Mouse (Mus musculus) embryonic stem cell, embryonic (primary cell): Measurements from ENCODE around the gene Sostdc1.

Experiments
- CTCF ChIA-PET, 4 experiments: fragments of 300-600 bp in 2 of 4; fragments of 350-600 bp in 2 of 4; sonication (Branson Sonifier 250); formaldehyde crosslinking; loops; one replicate each; lab custom pipeline; 2022; ENCODE audit warnings: inconsistent platforms in 2 of 4; lab: Charles Lee
- POLR2A ChIA-PET, 4 experiments: fragments of 300-600 bp in 2 of 4; fragments of 350-600 bp in 2 of 4; sonication (Branson Sonifier 250); formaldehyde crosslinking; loops; one replicate each; lab custom pipeline; 2022; ENCODE audit warnings: antibody characterized with exemption in 4 of 4, inconsistent platforms in 1 of 4; lab: Charles Lee

Gene Sostdc1

GRCm38 (mm10) chr12:36313916-36314315 is at the start of gene Sostdc1:
Gene Sostdc1, plus strand, starts transcription at chr12:36314139.
- ChIA-PET CTCF (no interaction called here), POLR2A (no interaction called here)

GRCm38 (mm10) chr12:36267670-36268246 is 46.2 kb upstream of the Sostdc1 start:
- POLR2A ChIA-PET = no interaction called here
- CTCF ChIA-PET = no interaction called here

GRCm38 (mm10) chr12:36274823-36275222 is 39.1 kb upstream of the Sostdc1 start:
- ChIA-PET POLR2A (no interaction called here), CTCF (interaction anchor here in 1 of 4 experiments (0.5 to 0.6 kb wide), 2 partner anchors 19 to 312 kb away, joined by 3 read pairs; no protein-coding TSS in a partner anchor)

GRCm38 (mm10) chr12:36289634-36290033 is 24.3 kb upstream of the Sostdc1 start:
- POLR2A ChIA-PET = interaction anchor here in 1 of 4 experiments (0.6 kb wide), 1 partner anchor 156 kb away, joined by 5 read pairs; no protein-coding TSS in a partner anchor
- CTCF ChIA-PET = no interaction called here

- POLR2A ChIA-PET = no interaction called here
- CTCF ChIA-PET = no interaction called here
Observed at GRCm38 (mm10) chr12:36290465-36290864, 23.5 kb upstream of the Sostdc1 start.

DNA sequence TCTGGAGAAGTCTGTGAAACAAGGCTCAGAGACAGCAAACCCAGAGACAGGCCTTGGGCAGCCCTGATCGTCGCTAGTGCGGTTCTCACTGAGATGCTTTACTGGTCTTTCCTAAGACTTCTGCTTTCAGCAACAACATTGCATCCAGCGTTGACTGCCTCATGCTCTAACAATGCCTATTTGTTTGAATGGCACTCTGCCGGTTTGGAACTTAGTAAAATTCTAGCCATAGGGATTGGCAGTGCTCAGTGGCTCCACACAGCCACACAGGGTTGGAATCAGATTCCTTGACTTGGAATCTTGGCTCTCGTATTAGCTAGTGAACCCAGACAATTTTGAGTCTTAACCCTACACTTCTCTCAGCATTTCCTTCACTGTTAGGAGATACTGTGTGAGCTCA is 22.6 kb upstream of the Sostdc1 start:
- ChIA-PET POLR2A (no interaction called here), CTCF (no interaction called here)

- ChIA-PET POLR2A (no interaction called here), CTCF (interaction anchor here in 1 of 4 experiments (1.0 kb wide), 1 partner anchor 15 kb away, joined by 3 read pairs; no protein-coding TSS in a partner anchor)
Observed at GRCm38 (mm10) chr12:36302326-36302725, 11.6 kb upstream of the Sostdc1 start.

- ChIA-PET CTCF (no interaction called here), POLR2A (no interaction called here)
Observed at GRCm38 (mm10) chr12:36302905-36303642, 10.9 kb upstream of the Sostdc1 start.

DNA sequence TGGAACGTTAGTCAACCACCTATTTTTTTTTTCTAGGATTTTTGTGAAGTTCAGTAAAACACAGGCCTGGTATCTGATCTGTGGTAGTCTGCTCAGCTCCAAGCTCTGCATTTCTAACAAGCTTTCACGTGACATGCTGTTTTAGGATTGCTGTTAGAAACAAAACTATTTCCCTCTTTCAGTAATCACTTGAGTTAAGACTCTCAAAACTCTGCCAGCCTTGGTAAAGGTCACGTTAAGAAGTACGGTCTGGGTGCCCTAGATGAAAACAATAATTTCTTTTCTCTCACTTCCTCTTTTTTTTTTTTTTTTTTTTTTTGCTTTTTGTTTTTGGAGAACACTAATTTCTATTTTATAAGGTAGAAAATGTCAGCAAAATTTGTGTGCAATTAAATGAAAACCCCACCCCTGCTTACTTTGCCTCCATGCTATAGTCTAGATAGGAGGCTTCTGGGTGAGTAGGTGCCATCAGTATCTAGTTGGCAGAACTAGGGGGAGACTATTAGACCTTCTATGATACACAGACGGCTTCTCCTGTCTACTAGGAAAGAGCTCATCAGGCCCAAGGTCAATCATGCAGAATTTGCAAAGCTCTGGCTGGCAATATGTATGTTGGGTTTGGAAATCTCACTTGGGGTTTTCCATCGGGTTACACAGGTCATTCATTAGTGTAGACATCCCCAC is 5.1 kb upstream of the Sostdc1 start:
- ChIA-PET POLR2A (interaction anchor here in 1 of 4 experiments (0.7 kb wide), 1 partner anchor 8 kb away, joined by 6 read pairs; no protein-coding TSS in a partner anchor), CTCF (no interaction called here)

- ChIA-PET CTCF (no interaction called here), POLR2A (no interaction called here)
Observed at GRCm38 (mm10) chr12:36313015-36313414, 924 bp upstream of the Sostdc1 start.

DNA sequence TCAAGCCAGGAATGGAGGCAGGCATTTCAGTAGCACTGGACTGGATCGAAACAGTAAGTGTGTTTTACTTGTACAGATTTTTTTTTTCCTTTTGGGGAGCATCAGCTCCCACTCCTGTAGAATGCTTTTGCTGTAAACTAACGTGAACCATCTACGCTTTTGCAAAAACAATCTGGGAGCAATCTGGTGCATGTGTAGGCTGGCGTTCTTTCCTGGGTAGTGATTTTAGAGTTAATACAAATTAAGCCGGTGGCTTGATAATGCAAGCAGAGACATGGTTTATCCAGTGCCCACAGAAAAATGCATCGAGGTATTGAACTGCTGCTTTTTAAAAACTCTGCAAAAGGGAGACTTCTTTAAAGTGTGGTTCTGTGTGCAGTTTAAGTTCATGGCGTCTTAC is 507 bp downstream of the Sostdc1 start:
- ChIA-PET CTCF (no interaction called here), POLR2A (no interaction called here)

- ChIA-PET CTCF (no interaction called here), POLR2A (no interaction called here)
Observed at GRCm38 (mm10) chr12:36315527-36315926, 1.6 kb downstream of the Sostdc1 start.

DNA sequence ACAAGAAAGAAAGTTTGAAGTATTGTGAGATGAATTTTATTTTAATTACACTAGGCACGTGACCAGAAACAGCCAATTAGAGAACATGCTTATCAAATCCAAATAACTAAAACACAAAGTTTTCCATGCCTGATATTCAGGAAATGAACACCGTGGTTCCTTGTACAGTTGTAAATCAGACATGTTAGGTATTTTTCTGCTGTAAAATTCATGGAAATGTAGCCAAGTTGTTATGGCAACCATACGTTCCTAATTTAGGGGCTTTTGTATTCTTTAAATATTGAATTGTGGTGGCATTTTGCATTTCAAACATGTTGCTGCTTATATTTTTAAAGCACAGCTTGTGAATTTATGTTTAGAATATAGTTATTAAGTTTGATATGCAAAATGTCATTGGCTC is 2.1 kb downstream of the Sostdc1 start:
- ChIA-PET CTCF (no interaction called here), POLR2A (no interaction called here)

- ChIA-PET POLR2A (interaction anchor here in 2 of 4 experiments (0.6 to 0.9 kb wide), 4 partner anchors 9 to 447 kb away, joined by 3 to 6 read pairs (median 4); no protein-coding TSS in a partner anchor), CTCF (interaction anchor here in 2 of 4 experiments (0.6 to 1.1 kb wide), 3 partner anchors 15 to 303 kb away, joined by 3 to 5 read pairs (median 5); no protein-coding TSS in a partner anchor)
Observed at GRCm38 (mm10) chr12:36317036-36317819, 3.3 kb downstream of the Sostdc1 start.

- POLR2A ChIA-PET = interaction anchor here in 1 of 4 experiments (0.7 to 0.9 kb wide), 2 partner anchors 75 to 447 kb away, joined by 3 to 4 read pairs; no protein-coding TSS in a partner anchor
- CTCF ChIA-PET = no interaction called here
Observed at GRCm38 (mm10) chr12:36317820-36318135, 3.8 kb downstream of the Sostdc1 start.

DNA sequence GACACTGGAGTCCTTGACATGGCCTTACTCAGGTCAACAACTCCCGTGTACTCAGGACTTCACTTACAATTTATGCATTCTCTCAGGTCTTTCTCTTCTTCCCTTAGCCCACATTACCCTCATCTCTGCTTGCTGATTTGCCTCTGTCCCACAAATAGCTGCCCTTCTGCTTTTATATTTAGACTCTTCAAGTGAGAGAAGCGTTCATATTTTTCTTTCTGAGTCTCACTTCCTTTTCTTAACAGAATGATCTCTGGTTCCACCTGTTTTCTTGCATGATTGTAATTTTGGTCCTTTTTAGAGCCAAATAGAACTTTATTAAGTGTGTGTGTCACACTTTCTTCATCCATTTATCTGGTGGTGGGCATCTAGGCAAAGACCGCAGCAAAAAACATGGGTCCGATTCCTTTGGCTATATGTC is 12.2 kb downstream of the Sostdc1 start:
- ChIA-PET CTCF (no interaction called here), POLR2A (no interaction called here)

- CTCF ChIA-PET = no interaction called here
- POLR2A ChIA-PET = no interaction called here
Observed at GRCm38 (mm10) chr12:36332676-36333075, 18.7 kb downstream of the Sostdc1 start.

DNA sequence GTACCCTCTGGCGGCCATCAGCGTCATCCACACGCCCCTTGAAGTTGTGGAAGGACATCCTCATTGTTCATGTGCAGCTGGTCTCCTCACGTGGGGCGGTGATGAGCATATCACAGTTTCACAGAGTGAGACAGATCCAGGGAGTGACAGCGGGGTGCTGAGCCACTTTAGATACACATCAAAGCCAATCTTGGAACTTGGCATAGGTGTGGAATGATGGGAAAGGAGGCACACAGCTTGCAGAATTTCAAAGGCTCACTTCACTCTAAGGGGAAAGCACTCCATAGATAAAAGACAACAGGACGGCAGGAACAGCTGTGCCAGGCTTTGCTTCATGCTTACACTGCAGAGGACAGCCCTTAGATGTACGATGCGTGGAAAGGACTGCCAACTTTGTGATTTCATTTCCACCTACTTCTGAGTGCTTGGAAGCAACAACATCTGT is 19.9 kb downstream of the Sostdc1 start:
- ChIA-PET CTCF (interaction anchor here in 1 of 4 experiments (0.7 kb wide), 1 partner anchor 40 kb away, joined by 8 read pairs; no protein-coding TSS in a partner anchor), POLR2A (no interaction called here)

DNA sequence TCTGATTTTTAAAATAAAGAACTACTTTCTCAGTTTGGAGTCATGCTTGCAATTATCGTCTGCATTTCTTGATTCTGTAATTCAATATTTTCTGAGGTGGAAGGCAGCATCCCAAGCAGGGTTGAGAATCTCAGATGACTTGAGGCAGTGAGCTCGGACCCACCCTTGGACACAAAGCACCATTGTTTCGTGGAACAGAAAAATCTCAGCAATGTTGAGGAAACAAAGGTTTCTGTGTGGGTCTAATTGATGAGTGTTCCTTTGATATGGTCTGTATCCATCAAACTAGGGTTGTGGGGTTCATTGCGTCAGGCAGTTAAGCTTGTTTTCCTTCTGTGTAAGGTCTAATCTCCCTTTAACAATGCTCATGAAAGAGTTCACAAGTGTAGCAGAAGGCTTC is 30.2 kb downstream of the Sostdc1 start:
- ChIA-PET POLR2A (interaction anchor here in 1 of 4 experiments (1.2 kb wide), 1 partner anchor 37 kb away, joined by 3 read pairs; the partner anchor contains the start of gene Ispd), CTCF (no interaction called here)
